Mouse (Mus musculus) urinary bladder, postnatal 4 days (tissue): ENCODE measurements around the gene Tmem107.
"Not testable (repeated sequence)": the region's sequence is repeated elsewhere in the genome, so short reads cannot be mapped to it uniquely, and the experiment has no call there.

ENCODE experiments used
- DNase-seq, 2 experiments: peaks; one replicate each; pipeline ENCODE4 v3.0.0; 2021 to 2022; ENCODE audit warnings: low spot score in 2 of 2

Tmem107 gene

DNA sequence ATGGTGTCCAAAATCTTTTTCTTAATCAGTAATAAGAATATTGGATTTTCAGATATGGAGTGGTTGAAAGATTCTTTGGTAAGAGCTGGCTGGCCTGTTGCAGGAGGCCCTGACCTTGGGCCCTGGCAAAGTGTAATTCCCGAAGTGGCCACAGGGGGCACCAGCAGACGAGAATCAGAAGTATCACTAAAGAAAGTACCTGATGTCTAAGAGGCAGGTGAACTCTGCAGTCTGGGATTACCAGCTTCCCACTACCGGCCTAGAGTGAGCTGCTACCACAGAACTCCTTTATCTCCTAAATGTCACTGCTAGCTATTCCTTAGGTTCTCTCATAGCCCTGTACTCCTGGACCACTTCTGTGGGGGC, 21.8 kb downstream of the Tmem107 start:
- DNase-seq = peak; percentile 66 to 89

DNA sequence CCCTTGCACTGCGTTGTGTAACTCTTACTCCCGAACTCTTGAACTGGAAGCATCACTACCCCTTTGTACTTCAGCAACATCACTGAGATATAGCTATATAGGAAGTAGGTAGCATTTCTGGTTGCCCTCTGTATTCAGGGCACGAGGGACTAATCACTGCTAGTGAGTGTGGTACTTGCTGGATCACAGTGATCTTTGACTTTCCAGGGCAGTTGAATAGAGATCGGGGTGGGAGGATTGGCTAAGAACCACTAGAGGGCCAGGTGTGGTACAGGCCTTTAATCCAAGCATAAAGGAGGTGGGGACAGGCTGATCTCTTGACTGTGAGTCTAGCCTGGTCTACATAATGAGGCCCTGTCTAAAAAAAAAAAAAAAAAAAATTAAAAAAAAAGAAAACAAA, 22.3 kb downstream of the Tmem107 start:
- DNase-seq = no peak

DNA sequence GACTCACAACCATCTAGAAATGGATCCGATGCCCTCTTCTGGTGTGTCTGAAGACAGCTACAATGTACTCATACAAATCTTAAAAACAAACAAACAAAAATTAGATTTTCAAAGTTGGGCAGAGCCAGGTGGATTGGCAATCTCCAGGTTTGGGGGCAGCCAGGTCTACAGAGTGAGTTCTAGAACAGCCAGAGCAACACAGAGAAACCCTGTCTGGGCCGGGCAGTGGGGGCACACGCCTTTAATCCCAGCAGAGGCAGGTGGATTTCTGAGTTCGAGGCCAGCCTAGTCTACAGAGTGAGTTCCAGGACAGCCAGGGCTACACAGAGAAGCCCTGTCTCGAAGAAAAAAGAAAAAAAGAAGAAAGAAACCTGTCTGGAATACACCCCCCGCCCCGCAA, 23.2 kb downstream of the Tmem107 start:
- DNase-seq = not testable (repeated sequence)

DNA sequence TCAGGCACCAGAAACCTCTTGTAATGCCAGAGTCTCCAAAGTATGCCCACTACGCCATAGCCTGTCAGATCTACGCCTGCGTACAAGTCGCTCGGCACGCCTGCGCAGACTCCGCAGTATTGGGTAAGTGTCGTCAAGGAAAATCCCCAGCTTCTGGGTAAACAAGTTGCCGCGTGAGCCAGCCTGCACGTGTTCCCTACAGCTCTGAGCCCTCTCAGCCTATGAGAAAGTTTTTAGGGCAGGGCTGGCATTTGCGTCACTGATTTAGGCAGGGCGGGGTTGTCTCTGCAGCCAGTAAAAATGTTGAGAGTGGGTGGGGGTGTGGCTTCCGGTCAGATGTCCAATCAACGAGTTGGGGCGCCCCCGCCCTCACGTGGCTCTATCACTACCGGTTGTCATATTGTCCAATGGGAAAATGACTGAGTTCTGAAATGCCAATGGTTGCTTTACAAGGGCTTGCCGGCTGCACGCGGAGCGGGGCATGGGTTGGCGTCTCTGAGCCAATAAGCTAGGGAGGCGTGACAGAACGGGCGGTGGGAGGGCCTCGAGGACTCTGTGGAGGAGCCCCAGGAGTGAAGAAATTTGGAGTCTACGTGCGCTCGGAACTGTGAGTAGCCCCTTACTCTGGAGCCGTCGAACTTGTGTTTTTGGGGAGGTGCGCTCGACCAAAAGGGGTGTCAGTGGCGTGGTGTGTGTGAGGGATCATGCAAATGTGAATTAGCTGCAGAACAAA, 24.3 kb downstream of the Tmem107 start, which contains the start of gene Per1:
TSS of gene Per1 (plus strand) at position 521 of the 733 bp plus-strand sequence.
- peak; percentile 98 to 99 for DNase-seq

DNA sequence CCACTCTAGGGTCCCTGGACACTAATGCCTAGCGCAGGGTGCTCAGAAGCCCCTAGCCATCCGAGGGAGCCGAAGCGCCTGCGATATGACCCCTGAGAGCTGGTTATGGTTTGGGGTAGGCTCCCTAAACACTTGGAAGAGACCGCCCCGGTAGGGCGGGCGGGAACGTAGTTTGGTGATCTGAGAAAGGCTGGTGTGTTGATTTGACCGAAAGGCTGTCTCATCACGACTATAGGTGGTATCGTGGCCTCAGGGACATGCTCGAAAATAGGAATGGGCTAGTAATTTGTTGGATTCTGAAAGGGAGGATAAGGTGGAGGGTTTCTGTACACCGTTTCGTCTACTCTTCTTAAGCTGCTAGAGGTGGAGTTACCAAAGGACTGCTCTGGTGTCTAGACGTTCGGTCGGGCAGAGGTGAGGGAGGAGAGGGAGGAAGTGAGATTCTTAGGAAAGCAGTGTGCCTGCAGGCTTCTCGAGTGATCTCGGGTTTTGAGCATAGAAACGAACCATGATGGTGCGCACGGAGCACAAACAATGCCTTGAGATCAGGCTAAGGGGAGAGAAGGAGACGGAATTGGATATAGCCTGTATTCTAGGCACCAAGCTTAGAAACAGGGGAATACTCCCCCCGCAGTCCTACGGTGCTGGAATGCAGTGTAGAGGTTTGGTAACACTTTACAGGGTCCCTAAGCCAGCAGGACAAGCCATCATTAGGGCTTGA, 25.1 kb downstream of the Tmem107 start:
- no peak for DNase-seq

DNA sequence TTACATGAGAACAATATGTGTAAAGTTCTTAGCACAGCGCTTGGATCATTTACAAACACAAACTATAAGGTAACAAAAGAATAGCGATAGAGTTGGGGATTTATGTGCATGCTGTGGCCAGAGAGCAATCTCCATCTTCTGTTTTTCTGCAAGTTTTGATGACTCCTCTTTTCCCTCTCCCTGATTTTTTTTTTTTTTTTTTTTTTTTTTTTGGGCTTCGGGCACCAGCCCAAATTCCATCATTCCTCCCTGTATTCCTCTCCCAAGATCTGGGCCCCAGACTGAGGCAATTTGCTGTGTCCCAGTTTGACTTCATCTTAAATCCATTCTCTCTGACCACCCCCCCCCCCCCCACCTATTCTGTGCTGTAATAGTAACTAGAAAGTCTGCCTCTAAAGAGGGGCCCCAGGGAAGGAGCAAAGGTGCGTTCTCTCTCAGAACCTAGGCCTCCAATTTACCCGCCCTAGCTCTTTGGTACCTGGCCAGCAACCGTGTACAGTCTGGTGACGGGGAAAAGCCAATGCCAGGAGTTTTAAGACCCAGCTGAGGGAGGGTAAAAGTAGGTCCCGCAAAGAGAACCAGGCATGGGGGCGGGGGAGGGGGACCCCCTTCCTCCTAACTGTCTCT, 25.9 kb downstream of the Tmem107 start:
- no peak for DNase-seq

DNA sequence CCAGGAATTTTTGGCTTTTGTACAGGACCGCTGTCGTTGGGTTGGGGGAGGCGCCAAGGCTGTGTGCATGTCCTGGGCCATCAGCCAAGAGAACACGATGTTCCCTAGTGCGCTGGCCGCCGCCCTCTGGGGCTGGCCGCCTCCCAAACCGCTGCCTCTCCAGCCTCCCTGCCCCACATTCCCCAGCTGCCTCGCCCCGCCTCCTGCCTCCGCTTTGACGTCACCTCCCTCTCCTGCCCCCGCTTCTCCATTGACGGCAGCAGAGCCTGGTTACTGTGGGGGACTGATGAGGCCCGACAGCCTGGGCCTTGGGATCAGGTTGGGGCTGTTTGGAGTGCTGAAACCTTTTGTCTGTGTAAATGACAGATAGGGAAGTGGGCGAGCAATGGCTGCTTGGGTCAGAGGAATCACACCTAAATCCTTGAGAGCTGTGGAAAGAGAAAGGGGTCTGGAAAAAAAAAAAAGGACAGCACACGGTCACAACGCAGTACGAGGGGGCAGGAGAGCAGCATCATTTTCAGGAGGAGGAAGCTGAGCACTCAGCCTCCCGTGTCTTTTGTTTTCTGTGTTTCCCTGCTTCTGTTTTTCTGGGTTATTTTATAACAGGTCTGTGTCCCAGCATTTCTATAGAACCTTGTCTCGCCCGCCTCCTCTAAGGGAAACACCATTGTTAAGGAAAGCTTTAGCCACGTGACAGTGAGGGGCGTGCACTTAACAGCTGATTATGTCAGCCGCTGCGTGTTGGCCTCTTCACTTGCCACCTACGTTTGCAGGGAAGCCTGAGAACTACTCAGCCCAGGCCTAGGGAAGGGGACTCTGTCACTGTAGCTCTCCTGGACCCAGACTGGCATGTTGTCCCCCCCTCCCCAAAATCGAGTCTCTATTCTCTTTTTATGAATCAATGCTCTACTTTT, 26.6 kb downstream of the Tmem107 start:
- peak; percentile 99 to 100 for DNase-seq

DNA sequence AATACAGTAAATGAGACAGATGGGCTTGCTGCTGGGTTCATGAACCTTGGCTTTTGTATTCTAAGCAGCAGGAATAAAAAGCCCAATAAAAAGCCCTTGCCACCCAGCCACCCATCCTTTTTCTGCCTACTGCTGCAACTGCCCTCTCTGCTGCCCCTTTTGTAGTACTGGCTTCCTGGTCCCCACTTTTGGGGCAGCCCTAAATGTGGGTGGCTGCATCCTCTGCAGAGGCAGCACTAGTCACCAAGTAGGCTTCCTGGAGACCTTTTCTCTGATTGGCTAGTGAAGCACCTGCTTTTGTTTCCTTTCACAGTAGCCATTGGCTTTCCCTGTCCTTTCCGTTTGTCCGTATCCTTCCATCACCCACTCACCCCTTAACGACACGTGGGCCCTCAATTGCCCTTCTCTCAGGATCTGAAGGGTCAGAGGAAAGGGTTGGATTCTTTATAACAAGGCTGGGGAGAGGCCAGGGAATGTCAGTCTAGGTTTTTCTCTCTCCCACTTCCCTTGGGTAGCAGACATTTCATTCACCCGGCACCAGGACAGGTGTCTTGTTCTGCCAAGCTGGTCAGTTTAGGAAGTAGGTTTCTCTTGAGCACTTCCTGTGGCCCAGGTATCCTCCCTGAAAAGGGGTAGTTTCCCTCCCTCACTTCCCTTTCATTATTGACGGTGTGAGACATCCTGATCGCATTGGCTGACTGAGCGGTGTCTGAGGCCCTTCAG, 27.6 kb downstream of the Tmem107 start:
- DNase-seq = no peak

DNA sequence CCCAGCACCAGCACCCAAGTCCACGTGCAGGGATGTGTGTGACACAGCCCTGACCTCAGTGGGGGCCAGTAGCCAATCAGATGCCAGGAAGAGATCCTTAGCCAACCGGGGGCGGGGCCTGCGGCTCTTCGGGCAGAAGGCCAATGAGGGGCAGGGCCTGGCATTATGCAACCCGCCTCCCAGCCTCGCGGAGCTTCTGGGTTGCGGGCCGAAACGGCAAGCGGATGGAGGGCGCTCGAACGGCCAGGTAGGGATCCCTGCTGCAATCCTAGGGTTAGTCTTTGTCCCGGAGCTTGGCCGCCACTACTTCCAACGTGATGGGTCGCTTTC, 28.1 kb downstream of the Tmem107 start:
- DNase-seq = peak; percentile 93 to 95

DNA sequence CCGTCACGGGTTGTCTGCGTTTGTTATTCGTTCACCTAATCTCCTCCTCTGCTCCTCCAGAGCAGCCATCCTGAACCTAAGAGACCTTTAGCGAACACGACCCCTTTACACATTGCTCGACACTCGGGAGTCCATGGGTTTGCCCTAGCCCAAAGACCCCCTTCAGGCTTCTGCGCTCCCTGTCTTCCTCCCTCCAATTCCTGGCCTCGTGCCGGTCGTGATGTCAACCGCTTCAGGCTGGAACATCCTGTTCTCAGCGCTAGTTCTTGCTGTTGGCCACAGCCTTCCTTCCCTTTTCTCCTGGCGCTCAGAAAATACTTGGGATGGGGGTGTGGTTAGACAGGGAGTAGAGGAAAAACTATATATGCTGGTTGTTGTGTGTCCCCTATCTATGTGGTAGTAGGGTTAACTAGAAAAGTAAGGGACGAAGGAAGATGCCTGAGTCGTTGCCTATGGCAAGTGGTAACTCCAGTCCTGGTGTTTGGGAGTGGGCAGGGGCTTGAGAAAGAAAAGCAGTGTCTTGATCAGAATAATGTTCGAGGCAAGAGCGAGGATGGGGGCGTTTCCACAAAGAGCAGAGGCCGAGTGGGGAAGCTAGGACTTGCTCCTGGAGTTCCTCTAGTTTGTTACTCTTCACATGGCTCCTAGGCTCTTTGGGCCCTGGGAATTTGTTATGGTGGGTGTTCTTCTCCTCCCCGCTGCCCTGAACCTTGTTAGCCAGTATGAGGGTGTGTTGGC, 28.7 kb downstream of the Tmem107 start:
- peak; percentile 80 to 81 for DNase-seq

DNA sequence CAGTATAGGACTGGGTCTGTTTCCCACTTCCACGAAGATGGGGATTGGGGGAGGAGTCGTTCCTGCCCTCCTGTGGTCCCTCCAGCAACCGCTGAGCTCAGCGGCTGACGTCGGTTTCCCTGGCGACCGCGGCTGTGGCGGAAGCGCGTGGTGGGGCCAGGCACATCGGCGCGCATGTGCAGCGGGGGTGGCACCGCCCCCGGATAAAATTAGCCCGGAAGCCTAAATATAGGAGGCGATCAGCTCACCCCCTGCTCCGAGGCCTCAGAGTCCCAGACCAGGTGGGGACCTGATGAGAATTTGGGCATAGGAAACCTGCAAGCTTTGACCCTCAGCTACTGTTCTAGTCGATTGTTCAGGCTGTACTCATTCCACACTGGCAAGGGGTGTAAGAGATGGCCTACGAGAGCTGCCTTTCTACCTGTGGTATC, 29.3 kb downstream of the Tmem107 start:
- DNase-seq = peak; percentile 84 to 92

DNA sequence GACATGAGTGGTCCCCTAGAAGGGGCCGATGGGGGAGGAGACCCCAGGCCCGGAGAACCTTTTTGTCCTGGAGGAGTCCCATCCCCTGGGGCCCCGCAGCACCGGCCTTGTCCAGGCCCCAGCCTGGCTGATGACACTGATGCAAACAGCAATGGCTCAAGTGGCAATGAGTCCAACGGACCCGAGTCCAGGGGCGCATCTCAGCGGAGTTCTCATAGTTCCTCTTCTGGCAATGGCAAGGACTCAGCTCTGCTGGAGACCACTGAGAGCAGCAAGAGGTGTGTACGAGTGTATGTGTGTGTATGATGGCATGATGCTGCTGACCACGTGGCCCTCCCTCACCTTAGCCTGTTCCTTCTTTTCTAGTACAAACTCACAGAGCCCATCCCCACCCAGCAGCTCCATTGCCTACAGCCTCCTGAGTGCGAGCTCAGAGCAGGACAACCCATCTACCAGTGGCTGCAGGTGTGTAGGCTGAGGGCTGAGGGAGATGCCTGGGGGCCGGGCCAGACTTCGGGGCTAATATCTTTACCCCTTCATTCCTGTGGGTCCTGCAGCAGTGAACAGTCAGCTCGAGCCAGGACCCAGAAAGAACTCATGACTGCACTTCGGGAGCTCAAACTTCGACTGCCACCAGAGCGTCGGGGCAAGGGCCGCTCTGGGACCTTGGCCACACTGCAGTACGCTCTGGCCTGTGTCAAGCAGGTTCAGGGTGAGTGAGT, 30.2 kb downstream of the Tmem107 start:
- no peak for DNase-seq

DNA sequence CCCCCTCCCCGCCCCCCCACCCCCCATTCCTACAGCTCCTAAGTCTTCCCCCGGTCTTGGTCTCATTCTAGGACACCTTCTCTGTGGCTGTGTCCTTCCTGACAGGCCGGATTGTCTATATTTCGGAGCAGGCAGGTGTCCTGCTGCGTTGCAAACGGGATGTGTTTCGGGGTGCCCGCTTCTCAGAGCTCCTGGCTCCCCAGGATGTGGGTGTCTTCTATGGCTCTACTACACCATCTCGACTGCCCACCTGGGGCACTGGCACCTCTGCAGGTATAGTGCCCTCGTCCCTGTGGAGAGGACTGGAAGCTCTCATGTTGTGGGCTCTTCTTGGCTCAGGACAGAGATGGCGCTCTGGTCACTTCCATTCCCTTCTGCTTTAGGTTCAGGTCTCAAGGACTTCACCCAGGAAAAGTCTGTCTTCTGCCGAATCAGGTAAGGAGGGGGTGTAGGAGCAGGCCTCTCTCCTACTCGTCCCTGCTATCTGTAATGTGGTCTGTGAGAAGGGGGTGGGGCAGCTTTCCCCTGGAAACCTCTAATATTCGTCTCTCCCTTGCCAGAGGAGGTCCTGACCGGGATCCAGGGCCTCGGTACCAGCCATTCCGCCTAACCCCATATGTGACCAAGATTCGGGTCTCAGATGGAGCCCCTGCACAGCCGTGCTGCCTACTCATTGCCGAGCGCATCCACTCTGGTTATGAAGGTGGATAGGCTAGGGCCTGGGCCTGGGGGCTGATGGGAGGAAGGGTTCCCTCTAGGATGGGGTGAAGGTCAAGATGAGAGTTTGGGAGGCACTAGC, 31.2 kb downstream of the Tmem107 start:
- DNase-seq = no peak

DNA sequence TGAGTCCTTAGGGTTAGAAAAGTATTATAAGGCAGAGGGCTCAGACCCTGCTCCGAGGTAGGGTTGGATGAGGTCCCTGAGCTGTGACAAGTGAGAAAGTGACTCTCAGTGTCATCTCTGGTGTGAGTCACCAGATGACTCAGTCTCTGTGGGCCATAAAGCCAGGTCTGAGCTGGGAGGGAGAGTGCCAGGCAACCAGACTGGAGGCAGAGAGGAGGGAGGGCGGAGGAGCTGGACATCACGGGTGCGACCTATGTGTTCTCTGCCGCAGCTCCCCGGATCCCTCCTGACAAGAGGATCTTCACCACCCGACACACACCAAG, 31.8 kb downstream of the Tmem107 start:
- DNase-seq = no peak

DNA sequence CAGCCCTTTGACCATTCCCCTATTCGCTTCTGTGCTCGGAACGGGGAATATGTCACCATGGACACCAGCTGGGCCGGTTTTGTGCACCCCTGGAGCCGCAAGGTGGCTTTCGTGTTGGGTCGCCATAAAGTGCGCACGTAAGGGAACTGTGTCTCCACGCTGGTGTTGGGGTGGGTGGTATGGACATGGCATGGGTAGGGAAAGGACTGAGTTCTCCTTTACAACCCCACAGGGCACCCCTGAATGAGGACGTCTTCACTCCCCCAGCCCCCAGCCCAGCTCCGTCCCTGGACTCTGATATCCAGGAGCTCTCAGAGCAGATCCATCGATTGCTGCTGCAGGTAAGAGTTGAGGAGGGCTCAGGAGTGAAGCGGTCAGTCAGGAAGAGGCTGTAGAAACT, 32.5 kb downstream of the Tmem107 start:
- DNase-seq = no peak

DNA sequence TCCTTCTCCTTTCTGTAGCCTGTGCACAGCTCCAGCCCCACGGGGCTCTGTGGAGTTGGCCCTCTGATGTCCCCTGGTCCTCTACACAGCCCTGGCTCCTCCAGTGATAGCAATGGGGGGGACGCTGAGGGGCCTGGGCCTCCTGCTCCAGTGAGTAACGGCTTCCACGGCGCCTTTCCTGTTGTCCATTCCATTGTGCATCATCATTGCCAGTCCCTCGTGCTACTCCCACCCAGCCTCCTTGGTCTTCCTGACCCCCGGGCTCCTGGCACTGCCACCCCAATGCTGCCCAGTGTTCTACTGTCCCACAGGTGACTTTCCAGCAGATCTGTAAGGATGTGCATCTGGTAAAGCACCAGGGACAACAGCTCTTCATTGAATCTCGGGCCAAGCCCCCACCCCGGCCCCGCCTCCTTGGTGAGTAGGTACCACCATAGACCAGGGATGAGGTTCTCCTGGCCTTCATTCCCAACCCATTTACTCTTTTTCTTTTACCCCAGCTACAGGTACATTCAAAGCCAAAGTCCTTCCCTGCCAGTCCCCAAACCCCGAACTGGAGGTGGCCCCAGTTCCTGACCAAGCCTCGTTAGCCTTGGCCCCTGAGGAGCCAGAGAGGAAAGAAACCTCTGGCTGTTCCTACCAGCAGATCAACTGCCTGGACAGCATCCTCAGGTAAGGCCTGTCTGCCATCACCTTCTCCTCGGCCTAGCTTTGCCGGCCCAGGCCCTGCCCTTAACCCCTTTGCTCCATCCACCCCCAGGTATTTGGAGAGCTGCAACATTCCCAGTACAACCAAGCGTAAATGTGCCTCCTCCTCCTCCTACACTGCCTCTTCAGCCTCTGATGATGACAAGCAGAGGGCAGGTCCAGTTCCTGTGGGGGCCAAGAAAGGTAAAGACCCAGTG, 33.2 kb downstream of the Tmem107 start:
- DNase-seq = no peak

DNA sequence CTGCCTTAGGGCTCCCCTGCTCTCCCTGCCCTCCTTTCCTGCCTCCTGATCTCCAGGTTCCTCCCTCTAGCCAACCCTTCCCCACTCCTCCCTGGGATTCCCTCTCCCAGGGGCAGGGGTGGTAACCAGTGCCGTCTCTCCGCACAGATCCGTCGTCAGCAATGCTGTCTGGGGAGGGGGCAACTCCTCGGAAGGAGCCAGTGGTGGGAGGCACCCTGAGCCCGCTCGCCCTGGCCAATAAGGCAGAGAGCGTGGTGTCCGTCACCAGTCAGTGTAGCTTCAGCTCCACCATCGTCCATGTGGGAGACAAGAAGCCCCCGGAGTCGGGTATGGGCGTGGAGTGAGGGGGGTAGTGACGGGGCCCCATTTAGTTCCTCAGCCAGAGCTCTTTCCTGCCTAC, 33.9 kb downstream of the Tmem107 start:
- no peak for DNase-seq

DNA sequence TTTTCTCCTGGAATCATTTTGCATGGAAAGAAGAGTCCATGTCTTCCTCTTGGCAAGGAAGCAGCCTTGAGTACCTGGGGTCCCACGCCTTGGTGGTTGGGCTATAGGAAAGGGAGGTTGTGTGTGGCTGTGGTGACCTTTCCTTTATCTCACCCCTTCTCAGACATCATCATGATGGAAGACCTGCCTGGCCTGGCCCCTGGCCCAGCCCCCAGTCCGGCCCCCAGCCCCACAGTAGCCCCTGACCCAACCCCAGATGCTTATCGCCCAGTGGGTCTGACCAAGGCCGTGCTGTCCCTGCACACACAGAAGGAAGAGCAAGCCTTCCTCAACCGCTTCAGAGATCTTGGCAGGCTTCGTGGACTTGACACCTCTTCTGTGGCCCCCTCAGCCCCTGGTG, 34.6 kb downstream of the Tmem107 start:
- no peak for DNase-seq
